Mouse (Mus musculus) ES-E14 (cell line): Measurements from ENCODE around the gene Tubg1. TPM values are rescaled to one million over a fixed set of nuclear protein-coding genes. Genes with fewer than 3 reads are reported as not detected.
A peak's percentile ranks its signal among the peaks of the same experiment; 100 is the strongest.

Source experiments
- DNase-seq: peaks from one replicate; pipeline ENCODE4 v3.0.0-alpha.2; 2013; ENCODE audit warnings: low read depth, low spot score
- H3K27ac ChIP-seq: 2 replicates; pipeline ENCODE4 v1.5.1; 2012; ENCODE audit warnings: low read depth, mild to moderate bottlenecking, low read length, moderate library complexity, mixed read lengths; ENCODE audit not compliant: poor library complexity, insufficient read depth, severe bottlenecking
- H3K36me3 ChIP-seq: 2 replicates; pipeline ENCODE4 v1.6.1; 2012; ENCODE audit warnings: mild to moderate bottlenecking, low read length, moderate library complexity, mixed read lengths; ENCODE audit not compliant: control insufficient read depth, poor library complexity, insufficient read depth, severe bottlenecking
- H3K4me1 ChIP-seq, 2 experiments: fragments of 150-350 bp in 1 of 2; sonication (generic) in 1 of 2; 2 replicates each; pipeline ENCODE4 v1.6.1; 2012; ENCODE audit warnings: low read length in 2 of 2, mild to moderate bottlenecking in 1 of 2, mixed read lengths in 1 of 2; ENCODE audit not compliant: control insufficient read depth in 2 of 2, insufficient read depth in 2 of 2, poor library complexity in 1 of 2
- H3K4me3 ChIP-seq, 2 experiments: fragments of 150-350 bp in 1 of 2; sonication (generic) in 1 of 2; 2 replicates each; pipeline ENCODE4 v1.5.1; 2012; ENCODE audit warnings: low read length in 2 of 2, low read depth in 1 of 2, mild to moderate bottlenecking in 1 of 2, mixed read lengths in 1 of 2; ENCODE audit not compliant: insufficient read depth in 1 of 2, poor library complexity in 1 of 2, severe bottlenecking in 1 of 2
- H3K9ac ChIP-seq: 2 replicates; pipeline ENCODE4 v1.6.1; 2012; ENCODE audit warnings: low read depth, mild to moderate bottlenecking, low read length, mixed read lengths; ENCODE audit not compliant: poor library complexity, insufficient read depth, severe bottlenecking
- H3K9me3 ChIP-seq: fragments of 150-350 bp; sonication (generic); 2 replicates; pipeline ENCODE4 v1.6.1; 2012; ENCODE audit warnings: low read depth, mild to moderate bottlenecking, low read length; ENCODE audit not compliant: control insufficient read depth, insufficient read depth
- CHD2 ChIP-seq: IDR thresholded peaks from 2 replicates; pipeline ENCODE4 v1.6.1; 2014; ENCODE audit warnings: mild to moderate bottlenecking, low read depth, low read length, inconsistent platforms
- HCFC1 ChIP-seq: IDR thresholded peaks from 2 replicates; pipeline ENCODE4 v1.6.1; 2012; ENCODE audit warnings: low read length, inconsistent platforms, borderline replicate concordance; ENCODE audit not compliant: insufficient read depth
- MAFK ChIP-seq: IDR thresholded peaks from 2 replicates; pipeline ENCODE4 v1.6.1; 2014; ENCODE audit warnings: mild to moderate bottlenecking, low read depth, low read length, inconsistent platforms; ENCODE audit not compliant: insufficient read depth
- ZC3H11A ChIP-seq: IDR thresholded peaks from 2 replicates; pipeline ENCODE4 v1.6.1; 2012; ENCODE audit warnings: low read depth, mild to moderate bottlenecking, inconsistent platforms, low read length, borderline replicate concordance
- ZNF384 ChIP-seq: IDR thresholded peaks from 2 replicates; pipeline ENCODE4 v1.6.1; 2012; ENCODE audit warnings: low read depth, low read length, inconsistent platforms
- in situ Hi-C, 2 experiments: fragments of 600-800 bp; cut with MboI; formaldehyde crosslinking; loops; one replicate each; pipeline ENCODE4 v1.15.1; 2025; ENCODE audit warnings: low sequenced_read_pairs in 2 of 2, inconsistent platforms in 1 of 2; ENCODE audit not compliant: unreplicated experiment in 2 of 2
- total RNA-seq: library from RNA; depleted of rRNA; stranded (reverse); fragments of 300-350 nt; gene quantifications from 2 replicates; pipeline ENCODE4 v1.2.3, GENCODE M21; 2012

Gene Tubg1
- total RNA-seq, 1 experiment, result 38.6 TPM

GRCm38 (mm10) chr11:101146377-101146776, 26.6 kb downstream of the Tubg1 start:
- no peak overlapping the region for H3K4me3 ChIP-seq
- no peak overlapping the region for H3K27ac ChIP-seq
- no peak for DNase-seq
- no peak overlapping the region for H3K9ac ChIP-seq
- no peak for TF ChIP-seq MAFK
- in situ Hi-C loops, result no loop called here
- H3K9me3 ChIP-seq, result no peaks in the 10 kb centered on the region
- no peaks in the 10 kb centered on the region for H3K36me3 ChIP-seq
- peaks cover 1 to 9% of the 10 kb centered on the region in 2 experiments; a peak in 2 of 4 replicates for H3K4me1 ChIP-seq

GRCm38 (mm10) chr11:101148751-101149150, 29.0 kb downstream of the Tubg1 start:
- Histone ChIP-seq H3K27ac (no peak overlapping the region), H3K4me3 (no peak overlapping the region), H3K9me3 (no peaks in the 10 kb centered on the region), H3K36me3 (no peaks in the 10 kb centered on the region), H3K4me1 (peaks cover 1 to 4% of the 10 kb centered on the region in 2 experiments; a peak in 2 of 4 replicates), H3K9ac (no peak overlapping the region)
- no peak for DNase-seq
- in situ Hi-C loops, result no loop called here
- TF ChIP-seq MAFK, result no peak
- TF ChIP-seq HCFC1, result no peak
- TF ChIP-seq CHD2, result no peak
- no peak for TF ChIP-seq ZNF384
- no peak for TF ChIP-seq ZC3H11A

GRCm38 (mm10) chr11:101149178-101150105, 29.7 kb downstream of the Tubg1 start:
- TF ChIP-seq ZC3H11A, result no peak
- no peak for TF ChIP-seq ZNF384
- no peak for TF ChIP-seq HCFC1
- TF ChIP-seq CHD2, result no peak
- TF ChIP-seq MAFK, result no peak
- H3K4me1 ChIP-seq, result peaks cover 1 to 4% of the 10 kb centered on the region in 2 experiments; a peak in 2 of 4 replicates
- H3K4me3 ChIP-seq, result no peak overlapping the region
- DNase-seq, result no peak
- no peaks in the 10 kb centered on the region for H3K36me3 ChIP-seq
- no peaks in the 10 kb centered on the region for H3K9me3 ChIP-seq
- H3K9ac ChIP-seq, result no peak overlapping the region
- no peak overlapping the region for H3K27ac ChIP-seq
- in situ Hi-C loops, result no loop called here

- H3K36me3 ChIP-seq, result no peaks in the 10 kb centered on the region
- no peak for DNase-seq
- H3K9ac ChIP-seq, result no peak overlapping the region
- in situ Hi-C loops, result no loop called here
- no peak overlapping the region for H3K4me3 ChIP-seq
- H3K27ac ChIP-seq, result no peak overlapping the region
- TF ChIP-seq ZNF384 (peak; percentile 77), HCFC1 (no peak)
- no peaks in the 10 kb centered on the region for H3K9me3 ChIP-seq
- H3K4me1 ChIP-seq, result peaks cover 1 to 4% of the 10 kb centered on the region in 2 experiments; a peak in 2 of 4 replicates
Observed at GRCm38 (mm10) chr11:101151063-101151462, 31.3 kb downstream of the Tubg1 start.

- DNase-seq, result no peak
- Histone ChIP-seq H3K9me3 (no peaks in the 10 kb centered on the region), H3K4me1 (peaks cover 1 to 10% of the 10 kb centered on the region in 2 experiments; a peak in 2 of 4 replicates), H3K27ac (no peak overlapping the region), H3K36me3 (no peaks in the 10 kb centered on the region), H3K9ac (no peak overlapping the region), H3K4me3 (no peak overlapping the region)
- in situ Hi-C loops, result no loop called here
- TF ChIP-seq HCFC1 (no peak), CHD2 (no peak)
Observed at GRCm38 (mm10) chr11:101152825-101153224, 33.1 kb downstream of the Tubg1 start.
